Mouse (Mus musculus) stomach, embryonic 14.5 days (tissue): ENCODE results near the gene Ccdc50. TPM values are rescaled to one million over a fixed set of nuclear protein-coding genes. Genes with fewer than 3 reads are reported as not detected.

Experiments used
- ATAC-seq: fragments of 200-750 bp; cut with Nextera tagmentation; 2 replicates; pipeline ENCODE4 v1.8.0; 2017; ENCODE audit warnings: low read depth, moderate TSS enrichment; ENCODE audit not compliant: insufficient number of reproducible peaks, insufficient read depth, low FRiP score
- H3K27ac ChIP-seq: fragments of 300-500 bp; sonication (generic); 2 replicates; pipeline ENCODE4 v1.5.1; 2014; ENCODE audit warnings: mild to moderate bottlenecking, low read length, moderate library complexity, mixed read lengths
- H3K27me3 ChIP-seq: fragments of 300-500 bp; sonication (generic); 2 replicates; pipeline ENCODE4 v1.6.1; 2014; ENCODE audit warnings: low read length, control low read depth, mixed read lengths; ENCODE audit not compliant: control insufficient read depth, insufficient read depth
- H3K36me3 ChIP-seq: fragments of 300-500 bp; sonication (generic); 2 replicates; pipeline ENCODE4 v1.6.1; 2014; ENCODE audit warnings: mild to moderate bottlenecking, control low read depth, low read length, moderate library complexity, mixed read lengths; ENCODE audit not compliant: control insufficient read depth, insufficient read depth
- H3K4me1 ChIP-seq: fragments of 300-500 bp; sonication (generic); 2 replicates; pipeline ENCODE4 v1.6.1; 2014; ENCODE audit warnings: low read length, control low read depth, mixed read lengths; ENCODE audit not compliant: control insufficient read depth, insufficient read depth
- H3K4me2 ChIP-seq: fragments of 300-500 bp; sonication (generic); replicated peaks from 2 replicates; pipeline ENCODE4 v1.6.1; 2014; ENCODE audit warnings: low read depth, low read length, control low read depth
- H3K4me3 ChIP-seq: fragments of 300-500 bp; sonication (generic); 2 replicates; pipeline ENCODE4 v1.5.1; 2014; ENCODE audit warnings: low read depth, low read length, control low read depth
- H3K9ac ChIP-seq: fragments of 300-500 bp; sonication (generic); replicated peaks from 2 replicates; pipeline ENCODE4 v1.6.1; 2014; ENCODE audit warnings: low read depth, mild to moderate bottlenecking, control low read depth, low read length, moderate library complexity, mixed read lengths
- H3K9me3 ChIP-seq: fragments of 300-500 bp; sonication (generic); 2 replicates; pipeline ENCODE4 v1.6.1; 2016; ENCODE audit warnings: low read depth, low read length, control low read depth; ENCODE audit not compliant: control insufficient read depth
- WGBS: fragments of 180-500 bp; shearing (Covaris S2); extraction: QIAGEN DNeasy Blood & Tissue Kit; methylation state at CpG from one replicate; pipeline ENCODE4 v1.1.7; 2014; 5-methylcytosine and 5-hydroxymethylcytosine counted together
- polyA plus RNA-seq: library from polyadenylated mRNA; unstranded; fragments of >200 nt; fragmentation: Nextera tagmentation; extraction: Ambion mirVana; gene quantifications from 2 replicates; pipeline ENCODE4 v1.2.1, GENCODE M21; 2014

The Ccdc50 gene
- polyA plus RNA-seq, 1 experiment from 2014 or later: 74.2 TPM

GRCm38 (mm10) chr16:27370700-27371099 lies 18.0 kb upstream of the Ccdc50 start:
- no peak overlapping the region for H3K27ac ChIP-seq
- H3K4me1 ChIP-seq: no peaks in the 10 kb centered on the region
- no peak overlapping the region for H3K4me3 ChIP-seq
- H3K36me3 ChIP-seq: no peaks in the 10 kb centered on the region
- no peak for ATAC-seq
- no peak overlapping the region for H3K9ac ChIP-seq
- H3K4me2 ChIP-seq: no peak overlapping the region
- H3K27me3 ChIP-seq: no peaks in the 10 kb centered on the region
- no peaks in the 10 kb centered on the region for H3K9me3 ChIP-seq
- 88% methylated on average over 2 of the region's 2 CpGs for WGBS

- Histone ChIP-seq H3K27me3 (no peaks in the 10 kb centered on the region), H3K27ac (no peak overlapping the region), H3K9ac (no peak overlapping the region), H3K4me1 (no peaks in the 10 kb centered on the region), H3K4me2 (no peak overlapping the region), H3K9me3 (no peaks in the 10 kb centered on the region), H3K36me3 (no peaks in the 10 kb centered on the region), H3K4me3 (no peak overlapping the region)
- no peak for ATAC-seq
- WGBS: 69% methylated on average over 3 of the region's 3 CpGs
Measured at GRCm38 (mm10) chr16:27374139-27374538, 14.5 kb upstream of the Ccdc50 start.

- Histone ChIP-seq H3K9ac (no peak overlapping the region), H3K4me3 (no peak overlapping the region), H3K36me3 (no peaks in the 10 kb centered on the region), H3K27me3 (no peaks in the 10 kb centered on the region), H3K4me1 (no peaks in the 10 kb centered on the region), H3K27ac (no peak overlapping the region), H3K4me2 (no peak overlapping the region), H3K9me3 (no peaks in the 10 kb centered on the region)
- WGBS: 67% methylated on average over 2 of the region's 2 CpGs
- ATAC-seq: no peak; the same call in 1 of the 2 replicates
Measured at GRCm38 (mm10) chr16:27375318-27375717, 13.4 kb upstream of the Ccdc50 start.

- Histone ChIP-seq H3K4me1 (no peaks in the 10 kb centered on the region), H3K4me3 (no peak overlapping the region), H3K36me3 (no peaks in the 10 kb centered on the region), H3K27ac (no peak overlapping the region), H3K9me3 (no peaks in the 10 kb centered on the region), H3K4me2 (no peak overlapping the region), H3K9ac (no peak overlapping the region), H3K27me3 (no peaks in the 10 kb centered on the region)
- ATAC-seq: no peak
Measured at GRCm38 (mm10) chr16:27376556-27376955, 12.1 kb upstream of the Ccdc50 start.

DNA sequence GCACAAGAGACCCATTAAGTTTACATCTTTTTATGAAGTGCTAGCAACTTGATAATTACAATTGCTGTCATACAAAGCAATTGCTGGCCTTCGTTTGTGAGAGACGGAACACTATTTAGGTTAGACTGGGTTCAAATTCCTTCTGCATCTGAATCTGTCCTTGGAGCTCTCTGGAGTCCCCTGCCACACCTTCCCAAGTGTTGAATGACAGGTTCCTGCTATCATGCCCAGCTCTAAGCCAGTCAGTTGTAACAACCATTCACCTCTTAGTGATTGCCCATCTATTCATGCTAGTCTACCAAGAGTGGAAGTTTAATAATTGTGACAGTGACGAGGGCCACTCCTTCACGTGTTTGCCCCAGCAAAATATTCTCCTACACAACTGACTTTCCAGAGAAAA lies 6.5 kb upstream of the Ccdc50 start:
- WGBS: 83% methylated on average over 4 of the region's 4 CpGs
- Histone ChIP-seq H3K9me3 (no peaks in the 10 kb centered on the region), H3K4me1 (no peaks in the 10 kb centered on the region), H3K4me2 (no peak overlapping the region), H3K36me3 (no peaks in the 10 kb centered on the region), H3K27ac (no peak overlapping the region), H3K4me3 (no peak overlapping the region), H3K9ac (no peak overlapping the region), H3K27me3 (no peaks in the 10 kb centered on the region)
- ATAC-seq: no peak

GRCm38 (mm10) chr16:27384893-27385603 lies 3.6 kb upstream of the Ccdc50 start:
- peaks cover 9% of the 10 kb centered on the region; the same call in 1 of the 2 replicates for H3K4me1 ChIP-seq
- no peaks in the 10 kb centered on the region for H3K9me3 ChIP-seq
- no peak overlapping the region for H3K4me3 ChIP-seq
- H3K36me3 ChIP-seq: no peaks in the 10 kb centered on the region
- ATAC-seq: no peak
- H3K27me3 ChIP-seq: no peaks in the 10 kb centered on the region
- no peak overlapping the region for H3K4me2 ChIP-seq
- H3K9ac ChIP-seq: no peak overlapping the region
- H3K27ac ChIP-seq: no peak overlapping the region
- WGBS: 73% methylated on average over 4 of the region's 4 CpGs

- Histone ChIP-seq H3K4me1 (peaks cover 11% of the 10 kb centered on the region; the same call in 1 of the 2 replicates), H3K9me3 (no peaks in the 10 kb centered on the region), H3K4me2 (no peak overlapping the region), H3K4me3 (no peak overlapping the region), H3K27me3 (no peaks in the 10 kb centered on the region), H3K27ac (no peak overlapping the region), H3K9ac (no peak overlapping the region), H3K36me3 (no peaks in the 10 kb centered on the region)
- no peak for ATAC-seq
- 81% methylated on average over 1 of the region's 1 CpGs for WGBS
Measured at GRCm38 (mm10) chr16:27385649-27386048, 3.0 kb upstream of the Ccdc50 start.

DNA sequence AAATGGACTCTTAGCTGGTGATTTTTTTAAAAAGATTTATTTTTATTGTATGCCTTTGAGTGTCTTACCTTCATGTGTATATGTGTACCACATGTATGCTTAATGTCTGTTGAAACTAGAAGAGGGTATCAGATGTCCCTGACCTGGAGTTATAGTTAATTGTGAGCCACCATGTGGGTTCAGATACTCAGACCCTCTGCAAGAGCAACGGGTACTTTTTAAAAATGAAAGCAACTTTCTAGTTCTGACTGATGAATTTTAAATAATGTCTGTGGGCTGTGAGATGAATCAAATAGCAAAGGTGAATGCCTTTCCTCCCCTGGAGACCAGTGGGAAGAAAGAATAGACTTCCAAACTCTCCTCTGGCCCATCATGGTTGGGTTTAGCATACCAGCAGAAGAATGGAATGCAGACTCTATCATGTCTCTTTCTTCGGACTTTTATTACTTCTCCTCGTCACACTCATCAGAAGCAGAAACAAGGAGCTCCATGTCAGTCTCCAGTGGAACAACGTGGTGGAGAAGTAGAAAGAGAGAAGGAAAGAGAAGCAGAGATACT lies 1.7 kb upstream of the Ccdc50 start:
- Histone ChIP-seq H3K9ac (no peak overlapping the region), H3K27ac (no peak overlapping the region), H3K4me2 (no peak overlapping the region), H3K4me1 (peaks cover 15% of the 10 kb centered on the region; the same call in 1 of the 2 replicates), H3K36me3 (no peaks in the 10 kb centered on the region), H3K4me3 (no peak overlapping the region), H3K27me3 (no peaks in the 10 kb centered on the region), H3K9me3 (no peaks in the 10 kb centered on the region)
- 71% methylated on average over 4 of the region's 4 CpGs for WGBS
- ATAC-seq: no peak
